ENCODE assay signal across 10 mouse cellular contexts in genomic region chr1:63367697-63368376, GRCm38 (mm10).
A peak's percentile ranks its signal among the peaks of the same experiment; 100 is the strongest.
DNase-seq lines count a peak whose midpoint lies in the region; ATAC-seq and TF ChIP-seq lines count a peak whose summit lies in the region.
"Had no signal": no experiment of that assay in that cellular context is flagged by ENCODE, and none has a peak within 500 bp of the region (broad histone marks: within the 10 kb centered on the region; RNA-seq: fewer than 3 reads in every experiment).

No protein-coding gene starts in this region.

- peak; percentile 36; the same call in 1 of the 2 replicates for ATAC-seq in kidney, postnatal 0 days (replicated peaks; ENCODE audit: low FRiP score, low read depth)
- peak; percentile 95 for ATAC-seq in hindbrain, embryonic 14.5 days (ENCODE audit: low FRiP score)

- no peak overlapping the region for H3K27ac ChIP-seq in kidney, postnatal 0 days
- H3K27ac ChIP-seq in hindbrain, embryonic 14.5 days, result peak overlapping the region; percentile 86
- H3K27ac ChIP-seq in midbrain, embryonic 10.5 days (replicated peaks), result no peak overlapping the region
- H3K27ac ChIP-seq in gastrocnemius, adult 2 months, result no peak overlapping the region

- H3K36me3 ChIP-seq in kidney, postnatal 0 days (ENCODE audit: insufficient read depth, low read length), result no peaks in the 10 kb centered on the region
- H3K36me3 ChIP-seq in hindbrain, embryonic 14.5 days (replicated peaks; ENCODE audit: control insufficient read depth, insufficient read depth), result no peaks in the 10 kb centered on the region
- no peaks in the 10 kb centered on the region for H3K36me3 ChIP-seq in midbrain, embryonic 10.5 days

- no peak overlapping the region for H3K9ac ChIP-seq in kidney, postnatal 0 days (ENCODE audit: low read depth, low read length)
- H3K9ac ChIP-seq in hindbrain, embryonic 14.5 days, result no peak overlapping the region

- DNase-seq in kidney, postnatal 0 days (ENCODE audit: low spot score), result peak; percentile 29
- no peak for DNase-seq in kidney, postnatal 14 days
- peak; percentile 81 for DNase-seq in hindbrain, embryonic 14.5 days (ENCODE audit: low spot score)
- DNase-seq in midbrain, embryonic 10.5 days (ENCODE audit: low spot score), result peak; percentile 19
- DNase-seq in right cerebral cortex, postnatal 4 days, result peak; percentile 16
- DNase-seq in thymus, postnatal 10 days (ENCODE audit: low spot score in 2 of 2), result no peak
- no peak for DNase-seq in gastrocnemius, adult 2 months
- DNase-seq in kidney, adult 9 months, result no peak
- DNase-seq: lung, postnatal 4 days had no signal

- intact Hi-C loops in gastrocnemius, adult 2 months (cut with DNase I), result no loop called here

- TF ChIP-seq CTCF in kidney, postnatal 0 days (IDR thresholded peaks at IDR 0.05; ENCODE audit: low read depth), result no peak
- TF ChIP-seq CTCF in gastrocnemius, adult 2 months (IDR thresholded peaks at IDR 0.05), result no peak

- 16% methylated on average over 5 of the region's 5 CpGs for WGBS in kidney, postnatal 0 days
- WGBS in hindbrain, embryonic 14.5 days, result 8% methylated on average over 5 of the region's 5 CpGs
- WGBS in midbrain, embryonic 10.5 days, result 53% methylated on average over 5 of the region's 5 CpGs

- no peaks in the 10 kb centered on the region for H3K27me3 ChIP-seq in kidney, postnatal 0 days (ENCODE audit: insufficient read depth, low read length)
- H3K27me3 ChIP-seq in hindbrain, embryonic 14.5 days (ENCODE audit: control insufficient read depth, insufficient read depth, low read length), result no peaks in the 10 kb centered on the region
- no peaks in the 10 kb centered on the region for H3K27me3 ChIP-seq in midbrain, embryonic 10.5 days (ENCODE audit: low read depth, poor library complexity, severe bottlenecking)
- H3K27me3 ChIP-seq: CH12.LX had no signal

- no peaks in the 10 kb centered on the region for H3K4me1 ChIP-seq in kidney, postnatal 0 days (replicated peaks; ENCODE audit: insufficient read depth, low read length)
- H3K4me1 ChIP-seq in hindbrain, embryonic 14.5 days (replicated peaks; ENCODE audit: control insufficient read depth, insufficient read depth, low read length), result peaks cover 18% of the 10 kb centered on the region
- H3K4me1 ChIP-seq in midbrain, embryonic 10.5 days, result peaks cover 6% of the 10 kb centered on the region

- H3K4me3 ChIP-seq in kidney, postnatal 0 days (replicated peaks; ENCODE audit: low read depth, low read length), result no peak overlapping the region
- no peak overlapping the region for H3K4me3 ChIP-seq in hindbrain, embryonic 14.5 days (replicated peaks; ENCODE audit: low read length)
- no peak overlapping the region for H3K4me3 ChIP-seq in midbrain, embryonic 10.5 days
- H3K4me3 ChIP-seq in gastrocnemius, adult 2 months, result no peak overlapping the region

- H3K9me3 ChIP-seq in kidney, postnatal 0 days (replicated peaks; ENCODE audit: low read length), result no peaks in the 10 kb centered on the region
- H3K9me3 ChIP-seq in hindbrain, embryonic 14.5 days (ENCODE audit: control insufficient read depth, low read length), result no peaks in the 10 kb centered on the region
- H3K9me3 ChIP-seq in midbrain, embryonic 10.5 days (replicated peaks), result 0 out of 2 replicates have a peak, but pooled peaks cover 3% of the 10 kb centered on the region

- no peak overlapping the region for H3K4me2 ChIP-seq in kidney, postnatal 0 days (ENCODE audit: low read length)
- H3K4me2 ChIP-seq in hindbrain, embryonic 14.5 days (replicated peaks), result 0 out of 2 replicates have a peak overlapping the region, but pooled peaks have one; percentile 9

Comparison
In these comparisons a context has a peak if more than half of its experiments do, and no peak if none do; other contexts are left out.
1. DNase-seq: peak in kidney, postnatal 0 days (single experiment), hindbrain, embryonic 14.5 days (single experiment), midbrain, embryonic 10.5 days (single experiment) and right cerebral cortex, postnatal 4 days (single experiment); none in kidney, postnatal 14 days (single experiment), thymus, postnatal 10 days (0 of 2), gastrocnemius, adult 2 months (single experiment) and kidney, adult 9 months (single experiment).